Mouse (Mus musculus): Measurements from ENCODE around the gene Rpl21.

DNA sequence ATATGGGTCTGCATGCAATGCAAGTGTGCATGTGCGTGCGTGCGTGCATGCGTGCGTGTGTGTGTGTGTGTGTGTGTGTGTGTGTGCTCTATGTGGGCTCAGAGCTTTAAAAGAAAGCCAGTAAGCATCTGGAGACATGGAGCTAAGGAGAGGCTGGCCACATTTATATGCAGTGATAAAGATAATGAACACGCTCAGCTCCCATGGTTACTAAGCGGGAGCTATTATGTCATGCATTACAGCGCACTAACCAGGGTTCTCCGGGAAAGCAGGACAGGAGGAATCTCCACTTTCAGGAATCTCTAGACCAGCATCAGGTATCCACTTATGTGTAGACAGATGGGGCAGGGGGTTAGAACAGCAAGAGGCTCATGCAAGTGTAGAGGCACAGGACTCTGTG is 26.1 kb downstream of the Rpl21 start:
- no peak for TF ChIP-seq CTCF (IDR thresholded peaks at IDR 0.05; ENCODE audit: borderline replicate concordance, extremely low read depth, insufficient read depth, insufficient read length)
- TF ChIP-seq POLR2A (IDR thresholded peaks at IDR 0.05; ENCODE audit: borderline replicate concordance, extremely low read depth, insufficient read depth, insufficient read length, poor library complexity, severe bottlenecking), result no peak
